Mouse (Mus musculus) v-Abl transformed pro-B cells (cell line): ENCODE measurements around the gene Myh14.

Source experiments
- in situ Hi-C, 2 experiments: fragments of 400-800 bp; cut with MboI; formaldehyde crosslinking; loops; one replicate each; pipeline ENCODE4 v1.15.1; 2025; ENCODE audit not compliant: unreplicated experiment in 2 of 2

Gene Myh14

GRCm38 (mm10) chr7:44586930-44587329 is 83.7 kb downstream of the Myh14 start:
- in situ Hi-C loops, result no loop called here

- in situ Hi-C loops, result no loop called here
Measured at GRCm38 (mm10) chr7:44586518-44586917, 84.1 kb downstream of the Myh14 start.

- in situ Hi-C loops, result no loop called here
Measured at GRCm38 (mm10) chr7:44585606-44586005, 85.0 kb downstream of the Myh14 start.

GRCm38 (mm10) chr7:44584921-44585320 is 85.7 kb downstream of the Myh14 start:
- in situ Hi-C loops, result no loop called here

- in situ Hi-C loops, result no loop called here
Measured at GRCm38 (mm10) chr7:44584265-44584804, 86.3 kb downstream of the Myh14 start.

GRCm38 (mm10) chr7:44583146-44583545 is 87.5 kb downstream of the Myh14 start:
- in situ Hi-C loops, result no loop called here

- in situ Hi-C loops, result no loop called here
Measured at GRCm38 (mm10) chr7:44582709-44583108, 87.9 kb downstream of the Myh14 start.

GRCm38 (mm10) chr7:44581637-44582036 is 89.0 kb downstream of the Myh14 start:
- in situ Hi-C loops, result no loop called here

GRCm38 (mm10) chr7:44576333-44576844 is 94.3 kb downstream of the Myh14 start:
- in situ Hi-C loops, result no loop called here

GRCm38 (mm10) chr7:44572956-44573484 is 97.6 kb downstream of the Myh14 start:
- in situ Hi-C loops, result no loop called here

GRCm38 (mm10) chr7:44572213-44572701 is 98.4 kb downstream of the Myh14 start, which contains the start of gene Napsa:
Gene Napsa (plus strand): TSS chr7:44572380.
- in situ Hi-C loops, result no loop called here

- in situ Hi-C loops, result no loop called here
Measured at GRCm38 (mm10) chr7:44571811-44572210, 98.8 kb downstream of the Myh14 start.

- in situ Hi-C loops, result no loop called here
Measured at GRCm38 (mm10) chr7:44570989-44571388, 99.7 kb downstream of the Myh14 start.

GRCm38 (mm10) chr7:44568803-44569202 is 101.8 kb downstream of the Myh14 start:
- in situ Hi-C loops, result loop anchor here (10.0 kb wide), 2 partner anchors 76 to 304 kb away; partner anchors contain the start of gene Gm15517 (in 1 of the 2)

GRCm38 (mm10) chr7:44565414-44565813 is 105.2 kb downstream of the Myh14 start:
- in situ Hi-C loops, result loop anchor here (10.0 kb wide), 2 partner anchors 79 to 301 kb away; partner anchors contain the start of gene Gm15517 (in 1 of the 2)

- in situ Hi-C loops, result loop anchor here (5.0 to 10.0 kb wide), 3 partner anchors 78 to 300 kb away; partner anchors contain the start of gene Gm15517 (in 1 of the 2)
Measured at GRCm38 (mm10) chr7:44564486-44564885, 106.2 kb downstream of the Myh14 start.

- in situ Hi-C loops, result loop anchor here (5.0 to 10.0 kb wide), 3 partner anchors 79 to 298 kb away; partner anchors contain the start of gene Gm15517 (in 1 of the 2)
Measured at GRCm38 (mm10) chr7:44563284-44563683, 107.4 kb downstream of the Myh14 start.

GRCm38 (mm10) chr7:44560435-44561400 is 109.9 kb downstream of the Myh14 start:
- in situ Hi-C loops, result loop anchor here (5.0 to 10.0 kb wide), 3 partner anchors 82 to 296 kb away; partner anchors contain the start of gene Gm15517 (in 1 of the 2)

- in situ Hi-C loops, result no loop called here
Measured at GRCm38 (mm10) chr7:44557629-44558028, 113.0 kb downstream of the Myh14 start.
